ENCODE assay signal across 25 mouse cellular contexts in the genomic region with DNA sequence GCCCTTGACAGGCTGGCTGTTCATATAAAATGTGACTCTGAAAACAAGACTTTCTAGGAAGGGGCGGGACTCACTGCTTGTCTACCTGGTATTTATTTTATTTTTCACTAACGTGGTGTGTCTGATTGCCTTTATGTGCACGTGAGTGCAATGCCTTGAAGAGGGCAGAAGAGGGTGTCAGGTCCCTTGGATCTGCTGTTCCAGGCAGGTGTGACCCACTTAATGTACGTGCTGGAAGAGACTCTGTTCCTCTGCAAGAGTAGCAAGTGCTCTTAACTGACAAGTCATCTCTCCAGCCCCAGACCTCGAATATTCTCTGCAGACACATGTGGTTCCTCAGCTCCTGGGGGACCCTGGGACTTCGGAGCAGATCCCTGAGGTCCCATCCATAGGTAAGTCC. TPM values are rescaled to one million over a fixed set of nuclear protein-coding genes. Genes with fewer than 3 reads are reported as not detected.
A peak's percentile ranks its signal among the peaks of the same experiment; 100 is the strongest.
DNase-seq lines count a peak whose midpoint lies in the region; ATAC-seq and TF ChIP-seq lines count a peak whose summit lies in the region.
"Had no signal": no experiment of that assay in that cellular context is flagged by ENCODE, and none has a peak within 500 bp of the region (broad histone marks: within the 10 kb centered on the region; RNA-seq: fewer than 3 reads in every experiment).

A gene (plus strand): TSS at position 301 of the 400 bp plus-strand sequence.

- 54% methylated on average over 6 of the region's 6 CpGs for WGBS in kidney, postnatal 0 days
- WGBS in thymus, adult 2 months: 72% methylated on average over 6 of the region's 6 CpGs

- TF ChIP-seq CTCF in kidney, postnatal 0 days (IDR thresholded peaks at IDR 0.05; ENCODE audit: low read depth): 0 out of 2 replicates have a peak, but pooled peaks have one; percentile 2
- TF ChIP-seq CTCF in thymus, adult 2 months (IDR thresholded peaks at IDR 0.05; ENCODE audit: borderline replicate concordance, control insufficient read depth, extremely low read depth, insufficient read depth, low read length, poor library complexity): no peak

- no peak for TF ChIP-seq POLR2A in thymus, adult 2 months (IDR thresholded peaks at IDR 0.05; ENCODE audit: control insufficient read depth, extremely low read depth, insufficient read depth, low read length, poor library complexity)

- no peak for DNase-seq in kidney, postnatal 0 days (ENCODE audit: low spot score)
- DNase-seq in kidney, postnatal 25 days: no peak
- peak; percentile 6 to 7 for DNase-seq in thymus, postnatal 10 days (ENCODE audit: low spot score in 2 of 2)
- no peak for DNase-seq in thymus, adult 2 months
- peak; percentile 10 for DNase-seq in thymus, postnatal 4 days
- no peak for DNase-seq in B cell, adult 2 months
- DNase-seq: adrenal gland, adult 8-10 months; adrenal gland, postnatal 14 days; adrenal gland, postnatal 36 days; cerebellum, adult 11-12 months; cerebellum, adult 2 months; cerebellum, adult 9-10 months; cerebellum, postnatal 10 days; cerebellum, postnatal 25 days had no signal

- H3K9ac ChIP-seq in kidney, postnatal 0 days (ENCODE audit: low read depth, low read length): no peak within 1 kb of the TSS
- H3K9ac ChIP-seq: embryonic facial prominence, embryonic 12.5 days; forebrain, embryonic 13.5 days; forebrain, embryonic 15.5 days had no signal

- no peaks in the 10 kb centered on the region for H3K36me3 ChIP-seq in kidney, postnatal 0 days (ENCODE audit: insufficient read depth, low read length)
- no peaks in the 10 kb centered on the region for H3K36me3 ChIP-seq in thymus, adult 2 months (ENCODE audit: control insufficient read depth, insufficient read depth, low read length)
- H3K36me3 ChIP-seq: embryonic facial prominence, embryonic 10.5 days; embryonic facial prominence, embryonic 12.5 days; forebrain, embryonic 15.5 days; G1E had no signal

- no peaks in the 10 kb centered on the region for H3K4me1 ChIP-seq in kidney, postnatal 0 days (replicated peaks; ENCODE audit: insufficient read depth, low read length)
- no peaks in the 10 kb centered on the region for H3K4me1 ChIP-seq in thymus, adult 2 months (replicated peaks; ENCODE audit: control insufficient read depth, insufficient read depth, low read length)
- H3K4me1 ChIP-seq: embryonic facial prominence, embryonic 10.5 days; embryonic facial prominence, embryonic 12.5 days; forebrain, embryonic 13.5 days; forebrain, embryonic 15.5 days had no signal

- H3K4me2 ChIP-seq in kidney, postnatal 0 days (ENCODE audit: low read length): no peak within 1 kb of the TSS
- H3K4me2 ChIP-seq: embryonic facial prominence, embryonic 12.5 days; forebrain, embryonic 13.5 days; forebrain, embryonic 15.5 days had no signal

- H3K27ac ChIP-seq in kidney, postnatal 0 days: no peak within 1 kb of the TSS
- H3K27ac ChIP-seq in thymus, adult 2 months (ENCODE audit: control insufficient read depth, insufficient read depth, low read length): no peak within 1 kb of the TSS
- H3K27ac ChIP-seq: embryonic facial prominence, embryonic 10.5 days; embryonic facial prominence, embryonic 12.5 days; forebrain, embryonic 13.5 days; forebrain, embryonic 15.5 days had no signal

- ATAC-seq in kidney, postnatal 0 days (replicated peaks; ENCODE audit: low FRiP score, low read depth): no peak
- ATAC-seq: activated CD4-positive, CD25-positive, alpha-beta regulatory T cell, adult 4 months; CD4-positive, CD25-positive, alpha-beta regulatory T cell, adult 4 months; forebrain, embryonic 13.5 days; forebrain, embryonic 15.5 days; Patski had no signal

- no peak within 1 kb of the TSS for H3K4me3 ChIP-seq in kidney, postnatal 0 days (replicated peaks; ENCODE audit: low read depth, low read length)
- no peak within 1 kb of the TSS for H3K4me3 ChIP-seq in thymus, adult 2 months (ENCODE audit: control insufficient read depth, insufficient read depth, low read length)
- H3K4me3 ChIP-seq: embryonic facial prominence, embryonic 10.5 days; embryonic facial prominence, embryonic 12.5 days; forebrain, embryonic 13.5 days; forebrain, embryonic 15.5 days had no signal

- H3K9me3 ChIP-seq in kidney, postnatal 0 days (replicated peaks; ENCODE audit: low read length): no peaks in the 10 kb centered on the region
- H3K9me3 ChIP-seq: embryonic facial prominence, embryonic 10.5 days; embryonic facial prominence, embryonic 12.5 days; forebrain, embryonic 13.5 days; forebrain, embryonic 15.5 days; G1E had no signal

- H3K27me3 ChIP-seq in kidney, postnatal 0 days (ENCODE audit: insufficient read depth, low read length): no peaks in the 10 kb centered on the region
- H3K27me3 ChIP-seq in thymus, adult 2 months (ENCODE audit: control insufficient read depth, insufficient read depth, low read length): no peaks in the 10 kb centered on the region
- H3K27me3 ChIP-seq: embryonic facial prominence, embryonic 12.5 days; forebrain, embryonic 13.5 days; forebrain, embryonic 15.5 days had no signal

RNA-seq across cellular contexts. Expression of the gene that starts here (rescaled TPM):
- polyA plus RNA-seq in kidney, postnatal 0 days (2015; fragmentation: Nextera tagmentation; extraction: Ambion mirVana): not detected in 2 replicates
- 0.22 and 0.30 TPM in 2 replicates for polyA plus RNA-seq in thymus, adult 2 months (2012; rRNA removed)
- polyA plus RNA-seq: activated CD4-positive, CD25-positive, alpha-beta regulatory T cell, adult 4 months; CD4-positive, CD25-positive, alpha-beta regulatory T cell, adult 4 months; cerebellum, adult 2 months; cortical plate, adult 2 months; embryonic facial prominence, embryonic 10.5 days; embryonic facial prominence, embryonic 12.5 days; embryonic facial prominence, embryonic 14.5 days; forebrain, embryonic 11.5 days; forebrain, embryonic 13.5 days; forebrain, embryonic 15.5 days; G1E; Patski had no signal

Comparison
In these comparisons a context has a peak if more than half of its experiments do, and no peak if none do; other contexts are left out.
1. DNase-seq: peak in thymus, postnatal 10 days (2 of 2) and thymus, postnatal 4 days (single experiment); none in kidney, postnatal 0 days (single experiment), kidney, postnatal 25 days (0 of 2), thymus, adult 2 months (single experiment) and B cell, adult 2 months (0 of 2).